Mouse (Mus musculus) forebrain, embryonic 16.5 days (tissue): ENCODE results near the gene Yipf6. TPM values are rescaled to one million over a fixed set of nuclear protein-coding genes. Genes with fewer than 3 reads are reported as not detected.

Source experiments
- polyA plus RNA-seq: library from polyadenylated mRNA; unstranded; fragments of >200 nt; fragmentation: Nextera tagmentation; extraction: Ambion mirVana; gene quantifications from 2 replicates; pipeline ENCODE4 v1.2.1, GENCODE M21; 2015

The Yipf6 gene
- polyA plus RNA-seq, 1 experiment from 2014 or later, result 20.4 TPM

Other genes with a start within 250 kb of the Yipf6 start
- gene Ophn1, start 45.3 kb upstream of the Yipf6 start, polyA plus RNA-seq, result 43.3 and 43.5 TPM in 2 replicates
- 3.7 and 6.1 TPM in 2 replicates for gene Stard8, start 66.9 kb downstream of the Yipf6 start, polyA plus RNA-seq
- gene Efnb1, start 199.8 kb downstream of the Yipf6 start, polyA plus RNA-seq, result 50.1 and 57.6 TPM in 2 replicates